Mouse (Mus musculus): ENCODE results near the gene Smad3. TPM values are rescaled to one million over a fixed set of nuclear protein-coding genes. Genes with fewer than 3 reads are reported as not detected.

Gene Smad3
- polyA plus RNA-seq, 1 experiment, result 41.0 TPM

DNA sequence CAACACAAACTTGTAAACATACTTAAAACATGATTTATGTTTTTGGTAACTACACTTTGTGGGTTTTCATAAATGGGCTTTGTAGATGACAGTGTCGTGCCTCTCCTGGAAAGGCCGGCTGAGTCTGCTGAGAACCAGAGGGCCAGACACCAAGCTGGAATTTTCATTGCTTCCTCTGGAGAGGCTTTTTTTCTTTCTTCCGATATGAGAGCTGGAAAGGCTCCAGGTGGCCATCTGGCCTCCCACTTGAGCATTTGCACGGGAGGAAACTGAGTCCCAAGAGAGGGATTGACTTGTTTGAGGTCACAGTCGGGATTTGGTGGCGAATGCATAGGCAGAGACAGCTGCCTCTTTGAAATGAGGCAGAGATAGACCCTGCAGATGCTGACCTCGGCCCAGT is 31.6 kb upstream of the Smad3 start:
- DNase-seq, result no peak
- no peak overlapping the region for H3K4me3 ChIP-seq (replicated peaks; ENCODE audit: extremely low read depth, low read depth, low read length)
- TF ChIP-seq POLR2A (IDR thresholded peaks at IDR 0.05; ENCODE audit: borderline replicate concordance, extremely low read depth, low read depth, low read length), result no peak
- no peak for TF ChIP-seq CTCF (IDR thresholded peaks at IDR 0.05; ENCODE audit: insufficient read depth, low read length)
- peaks cover 7% of the 10 kb centered on the region for H3K4me1 ChIP-seq (ENCODE audit: control insufficient read depth, insufficient read depth, low read length)
- WGBS, result 52% methylated on average over 7 of the region's 7 CpGs

- WGBS, result 57% methylated on average over 3 of the region's 3 CpGs
- TF ChIP-seq CTCF (IDR thresholded peaks at IDR 0.05; ENCODE audit: insufficient read depth, low read length) (no peak), POLR2A (IDR thresholded peaks at IDR 0.05; ENCODE audit: borderline replicate concordance, extremely low read depth, low read depth, low read length) (no peak)
- DNase-seq, result no peak
Observed at GRCm38 (mm10) chr9:63787606-63788005, 29.8 kb upstream of the Smad3 start.

DNA sequence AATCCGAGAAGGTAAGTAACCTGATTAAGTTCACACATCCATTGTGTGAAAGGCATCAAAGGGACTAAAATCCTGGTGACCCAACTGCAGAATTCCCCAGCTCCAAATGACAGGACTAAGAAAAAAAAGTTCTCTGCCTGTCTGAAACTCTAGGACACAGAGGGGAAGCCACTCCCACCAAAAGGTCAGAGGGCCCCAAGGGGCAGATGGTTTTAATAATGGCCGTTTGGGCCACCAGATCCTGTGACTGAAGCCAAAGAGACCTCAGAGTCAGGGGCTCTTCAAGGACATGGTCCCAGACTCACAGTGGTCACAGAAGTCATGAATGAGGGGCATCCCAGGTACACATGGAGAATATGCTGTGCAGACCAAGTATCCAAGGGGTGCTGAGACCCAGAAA is 29.3 kb upstream of the Smad3 start:
- no peak for DNase-seq
- WGBS, result 68% methylated on average over 2 of the region's 2 CpGs
- Histone ChIP-seq H3K4me1 (ENCODE audit: control insufficient read depth, insufficient read depth, low read length) (peaks cover 4% of the 10 kb centered on the region; the same call in 1 of the 2 replicates), H3K4me3 (replicated peaks; ENCODE audit: extremely low read depth, low read depth, low read length) (no peak overlapping the region)
- TF ChIP-seq POLR2A (IDR thresholded peaks at IDR 0.05; ENCODE audit: borderline replicate concordance, extremely low read depth, low read depth, low read length), result no peak
- no peak for TF ChIP-seq CTCF (IDR thresholded peaks at IDR 0.05; ENCODE audit: insufficient read depth, low read length)

More at GRCm38 (mm10) chr9:63787606-63788005, 29.8 kb upstream of the Smad3 start:
- Histone ChIP-seq H3K4me3 (replicated peaks; ENCODE audit: extremely low read depth, low read depth, low read length) (no peak overlapping the region), H3K4me1 (ENCODE audit: control insufficient read depth, insufficient read depth, low read length) (peaks cover 4% of the 10 kb centered on the region; the same call in 1 of the 2 replicates)

- Histone ChIP-seq H3K4me1 (ENCODE audit: control insufficient read depth, insufficient read depth, low read length) (0 out of 2 replicates have a peak, but pooled peaks cover under 1% of the 10 kb centered on the region), H3K4me3 (replicated peaks; ENCODE audit: extremely low read depth, low read depth, low read length) (no peak overlapping the region)
- TF ChIP-seq CTCF (IDR thresholded peaks at IDR 0.05; ENCODE audit: insufficient read depth, low read length), result no peak
- TF ChIP-seq POLR2A (IDR thresholded peaks at IDR 0.05; ENCODE audit: borderline replicate concordance, extremely low read depth, low read depth, low read length), result no peak
- DNase-seq, result no peak
- WGBS, result 47% methylated on average over 5 of the region's 5 CpGs
Observed at GRCm38 (mm10) chr9:63786026-63786670, 28.4 kb upstream of the Smad3 start.

DNA sequence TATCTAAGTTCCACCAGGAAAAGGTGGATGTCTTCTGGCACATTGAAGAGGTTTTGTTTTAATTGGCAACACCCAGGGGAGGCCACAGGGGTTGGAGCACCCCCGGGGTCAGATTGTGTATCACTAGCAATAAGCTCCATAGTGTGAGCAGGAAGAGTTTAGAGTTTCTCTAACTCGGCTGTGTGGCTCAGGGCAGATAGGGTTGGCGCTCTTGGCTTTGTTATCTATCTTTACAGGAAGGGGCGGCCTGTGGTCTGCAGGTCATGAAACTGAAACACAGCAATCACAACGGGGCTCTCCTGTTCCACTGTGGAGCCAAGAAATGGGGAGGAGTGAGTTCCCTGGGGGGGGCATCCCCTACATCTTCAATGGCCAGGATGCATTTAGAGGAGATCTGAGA is 27.7 kb upstream of the Smad3 start:
- Histone ChIP-seq H3K4me3 (replicated peaks; ENCODE audit: extremely low read depth, low read depth, low read length) (no peak overlapping the region), H3K4me1 (ENCODE audit: control insufficient read depth, insufficient read depth, low read length) (0 out of 2 replicates have a peak, but pooled peaks cover under 1% of the 10 kb centered on the region)
- WGBS, result 50% methylated on average over 5 of the region's 5 CpGs
- DNase-seq, result no peak
- TF ChIP-seq POLR2A (IDR thresholded peaks at IDR 0.05; ENCODE audit: borderline replicate concordance, extremely low read depth, low read depth, low read length), result no peak
- no peak for TF ChIP-seq CTCF (IDR thresholded peaks at IDR 0.05; ENCODE audit: insufficient read depth, low read length)

GRCm38 (mm10) chr9:63784597-63784996 is 26.8 kb upstream of the Smad3 start:
- DNase-seq, result no peak
- 91% methylated on average over 3 of the region's 3 CpGs for WGBS
- TF ChIP-seq CTCF (IDR thresholded peaks at IDR 0.05; ENCODE audit: insufficient read depth, low read length) (no peak), POLR2A (IDR thresholded peaks at IDR 0.05; ENCODE audit: borderline replicate concordance, extremely low read depth, low read depth, low read length) (no peak)
- H3K4me3 ChIP-seq (replicated peaks; ENCODE audit: extremely low read depth, low read depth, low read length), result no peak overlapping the region
- peaks cover 4% of the 10 kb centered on the region; the same call in 1 of the 2 replicates for H3K4me1 ChIP-seq (ENCODE audit: control insufficient read depth, insufficient read depth, low read length)

DNA sequence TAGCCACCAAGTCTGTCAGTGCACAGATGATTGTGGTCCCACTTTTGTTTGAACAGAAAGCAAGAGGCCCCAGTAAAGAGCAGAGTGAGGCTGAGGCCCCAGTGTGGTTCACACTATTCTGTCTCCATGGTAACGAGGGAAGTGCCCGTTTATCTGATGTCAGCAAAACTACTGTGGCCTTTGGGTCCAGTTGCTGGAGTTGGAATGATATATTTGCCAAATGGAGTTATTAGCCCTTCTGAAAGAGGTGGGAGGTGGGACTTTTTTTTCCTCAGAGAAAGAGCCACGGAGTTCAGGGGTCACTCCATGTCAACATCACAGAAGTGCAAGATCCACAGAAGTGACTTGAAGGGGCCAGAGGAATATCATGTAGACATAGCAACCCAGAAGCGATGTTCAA is 24.9 kb upstream of the Smad3 start:
- no peak for DNase-seq
- 58% methylated on average over 4 of the region's 4 CpGs for WGBS
- peaks cover 4% of the 10 kb centered on the region; the same call in 1 of the 2 replicates for H3K4me1 ChIP-seq (ENCODE audit: control insufficient read depth, insufficient read depth, low read length)

DNA sequence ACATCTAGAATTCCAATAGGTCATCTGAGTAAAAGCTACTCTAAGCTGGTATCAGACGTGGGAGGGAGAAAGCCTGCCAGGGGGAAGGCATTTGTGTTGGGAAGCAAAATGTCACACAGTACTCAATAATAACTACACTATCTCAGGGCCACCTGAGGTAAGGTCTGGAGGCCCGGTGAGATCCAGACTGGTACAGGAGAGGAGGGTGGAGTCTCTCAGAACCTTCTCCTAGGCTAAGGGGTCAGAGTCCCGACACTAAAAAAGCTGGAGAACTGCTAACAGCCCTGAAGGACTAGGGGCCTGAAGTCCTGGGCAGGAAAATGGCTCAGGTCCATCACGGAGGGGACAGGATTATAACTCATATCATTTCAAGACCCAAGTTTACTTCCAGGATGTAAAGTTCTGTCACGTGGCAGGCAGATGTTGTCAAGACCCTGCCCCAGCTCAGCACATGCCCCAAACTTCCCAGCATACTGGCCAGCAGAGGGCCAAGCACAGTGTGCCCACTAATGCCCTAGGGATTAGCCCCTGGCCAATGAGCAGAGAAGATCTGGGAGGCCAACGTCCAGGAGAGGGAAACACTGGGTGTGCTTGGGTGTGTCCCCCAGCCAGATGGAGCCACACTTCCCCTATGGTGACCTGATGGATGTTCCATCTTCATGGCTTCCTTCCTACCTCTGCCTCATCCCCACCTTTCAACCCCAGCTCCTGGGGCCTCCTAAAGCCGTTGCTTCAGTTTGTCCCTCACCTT is 24.1 kb upstream of the Smad3 start:
- Histone ChIP-seq H3K4me1 (ENCODE audit: control insufficient read depth, insufficient read depth, low read length) (peaks cover 4% of the 10 kb centered on the region; the same call in 1 of the 2 replicates), H3K4me3 (replicated peaks; ENCODE audit: extremely low read depth, low read depth, low read length) (no peak overlapping the region)
- DNase-seq, result no peak
- TF ChIP-seq CTCF (IDR thresholded peaks at IDR 0.05; ENCODE audit: insufficient read depth, low read length) (no peak), POLR2A (IDR thresholded peaks at IDR 0.05; ENCODE audit: borderline replicate concordance, extremely low read depth, low read depth, low read length) (no peak)
- WGBS, result 71% methylated on average over 7 of the region's 7 CpGs

More for the DNA sequence above, 24.9 kb upstream of the Smad3 start:
- TF ChIP-seq CTCF (IDR thresholded peaks at IDR 0.05; ENCODE audit: insufficient read depth, low read length) (no peak), POLR2A (IDR thresholded peaks at IDR 0.05; ENCODE audit: borderline replicate concordance, extremely low read depth, low read depth, low read length) (no peak)
- H3K4me3 ChIP-seq (replicated peaks; ENCODE audit: extremely low read depth, low read depth, low read length), result no peak overlapping the region

DNA sequence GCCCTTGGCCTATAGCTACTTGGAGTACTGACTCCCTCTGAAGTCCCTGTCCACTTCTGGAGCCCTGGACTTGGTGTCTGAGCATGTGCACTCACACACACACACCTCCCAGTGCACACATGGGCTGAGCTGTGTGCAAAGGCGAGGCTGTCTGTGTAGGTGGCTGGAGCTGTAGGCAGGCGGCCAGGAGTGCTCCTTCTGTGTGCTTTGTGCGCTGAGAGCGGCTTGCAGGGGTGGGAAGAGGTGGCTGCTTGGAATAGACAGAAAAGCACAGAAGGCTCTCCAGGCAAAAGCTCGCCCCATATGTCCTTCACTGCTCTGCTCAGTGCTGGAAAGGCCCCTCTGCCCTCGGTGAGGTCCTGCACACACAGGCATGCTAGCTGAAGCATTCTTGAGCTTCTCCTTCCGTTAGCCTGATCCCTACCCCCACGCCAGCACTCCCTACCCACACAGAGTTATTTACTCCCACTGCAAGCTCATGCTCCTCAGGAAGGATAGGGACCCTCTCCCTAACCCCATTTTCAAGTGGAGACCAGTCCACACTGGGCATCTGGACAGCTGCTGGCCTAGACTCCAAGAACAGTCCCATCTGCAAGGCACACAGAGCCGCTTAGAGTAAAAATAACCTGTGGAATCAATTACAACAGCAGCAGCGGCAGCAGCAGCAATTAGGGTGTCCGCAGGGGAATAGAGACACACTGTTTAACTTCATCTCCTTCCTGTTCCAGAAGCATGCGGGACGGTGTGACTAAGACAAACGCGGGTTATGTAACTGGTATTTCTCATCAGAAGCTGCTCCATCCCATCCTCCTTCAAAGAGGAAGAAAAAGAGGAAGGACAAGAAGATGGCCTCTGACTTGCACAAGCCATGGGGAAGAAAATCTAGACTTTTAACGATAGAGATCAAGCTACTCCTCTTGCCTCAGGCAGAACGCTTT is 22.4 kb upstream of the Smad3 start:
- TF ChIP-seq POLR2A (IDR thresholded peaks at IDR 0.05; ENCODE audit: borderline replicate concordance, extremely low read depth, low read depth, low read length) (no peak), CTCF (IDR thresholded peaks at IDR 0.05; ENCODE audit: insufficient read depth, low read length) (no peak)
- WGBS, result 32% methylated on average over 17 of the region's 17 CpGs
- peaks cover 4% of the 10 kb centered on the region; the same call in 1 of the 2 replicates for H3K4me1 ChIP-seq (ENCODE audit: control insufficient read depth, insufficient read depth, low read length)
- peak; percentile 32 for DNase-seq
- H3K4me3 ChIP-seq (replicated peaks; ENCODE audit: extremely low read depth, low read depth, low read length), result no peak overlapping the region
